Mouse (Mus musculus): ENCODE measurements at regions not wholly inside any gene's neighbourhood (a gene's known extent, or its start where the extent isn't known, plus 50 kb on each side); places are given as distances from the start of the nearest gene placed in this dataset.

GRCm38 (mm10) chr10:67441243-67441642 lies 94.0 kb upstream of the Egr2 start:
- no peak for TF ChIP-seq POLR2A (IDR thresholded peaks at IDR 0.05; ENCODE audit: low read depth, low read length)
- no peak for TF ChIP-seq CTCF (IDR thresholded peaks at IDR 0.05; ENCODE audit: borderline replicate concordance, insufficient read depth, low read length)
